Mouse (Mus musculus) heart, adult 9 months (tissue): ENCODE data around the gene Ppp2r3c.
"Not testable (repeated sequence)": the region's sequence is repeated elsewhere in the genome, so short reads cannot be mapped to it uniquely, and the experiment has no call there.

Experiments
- DNase-seq, 2 experiments: peaks; one replicate each; pipeline ENCODE4 v3.0.0; 2022; ENCODE audit warnings: low spot score in 2 of 2

Gene Ppp2r3c

GRCm38 (mm10) chr12:55272243-55272642 is 30.6 kb downstream of the Ppp2r3c start:
- no peak for DNase-seq

- not testable (repeated sequence) for DNase-seq
Observed at GRCm38 (mm10) chr12:55263385-55263784, 39.4 kb downstream of the Ppp2r3c start.

- DNase-seq = not testable (repeated sequence)
Observed at GRCm38 (mm10) chr12:55261950-55262349, 40.8 kb downstream of the Ppp2r3c start.

- DNase-seq = not testable (repeated sequence)
Observed at GRCm38 (mm10) chr12:55242243-55242642, 60.6 kb downstream of the Ppp2r3c start.

- DNase-seq = peak in 1 of 2 experiments; percentile 0
Observed at GRCm38 (mm10) chr12:55230520-55230861, 72.3 kb downstream of the Ppp2r3c start.

GRCm38 (mm10) chr12:55229626-55230519 is 72.9 kb downstream of the Ppp2r3c start, which contains the start of gene Srp54c:
Gene Srp54c (plus strand): TSS chr12:55230168.
- DNase-seq = not testable (repeated sequence)
